Mouse (Mus musculus): ENCODE results near the gene Olfr1253. TPM values are rescaled to one million over a fixed set of nuclear protein-coding genes. Genes with fewer than 3 reads are reported as not detected.

The Olfr1253 gene
- not detected in 2 replicates for polyA plus RNA-seq (2012; ENCODE audit: insufficient read depth, insufficient read length, missing spikeins)

- H3K4me1 ChIP-seq (ENCODE audit: control insufficient read depth, insufficient read depth, low read length) = no peaks in the 10 kb centered on the region
- no peak within 1 kb of the TSS for H3K4me3 ChIP-seq (ENCODE audit: insufficient read depth, low read length)
- no peak within 1 kb of the TSS for H3K27ac ChIP-seq (ENCODE audit: insufficient read depth, low read depth, low read length)
- no peak for TF ChIP-seq POLR2A (IDR thresholded peaks at IDR 0.05; ENCODE audit: borderline replicate concordance, low read depth, low read length)
- no peak for TF ChIP-seq CTCF (IDR thresholded peaks at IDR 0.05; ENCODE audit: low read depth, low read length)
These were observed at the start of gene Olfr1253 for GRCm38 (mm10) chr2:89756990-89757389. Gene Olfr1253, minus strand, starts transcription at chr2:89757090.

- TF ChIP-seq POLR2A (IDR thresholded peaks at IDR 0.05; ENCODE audit: borderline replicate concordance, low read depth, low read length) (no peak), CTCF (IDR thresholded peaks at IDR 0.05; ENCODE audit: low read depth, low read length) (no peak)
- no peak overlapping the region for H3K27ac ChIP-seq (ENCODE audit: insufficient read depth, low read depth, low read length)
- H3K4me3 ChIP-seq (ENCODE audit: insufficient read depth, low read length) = no peak overlapping the region
- no peaks in the 10 kb centered on the region for H3K4me1 ChIP-seq (ENCODE audit: control insufficient read depth, insufficient read depth, low read length)
These were observed 42.7 kb upstream of the Olfr1253 start for GRCm38 (mm10) chr2:89799583-89799982.

DNA sequence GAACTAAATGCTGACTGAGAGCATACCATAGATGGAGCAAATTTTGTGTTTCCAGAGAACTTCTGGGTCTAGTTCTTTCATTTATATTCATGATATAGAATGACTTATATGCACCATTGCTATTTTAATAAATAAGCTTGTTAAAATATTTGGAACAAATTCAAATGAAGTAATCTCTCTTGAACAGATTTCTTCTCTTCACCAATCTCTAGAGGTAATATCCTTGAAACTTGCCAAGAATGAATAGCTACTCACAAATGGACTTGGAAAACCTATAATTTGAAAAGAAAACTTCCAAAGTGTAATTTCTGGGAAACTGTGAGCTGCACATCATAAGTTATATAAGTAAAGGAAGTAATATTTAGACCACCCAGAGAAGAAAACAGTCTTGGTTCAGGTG is 36.6 kb upstream of the Olfr1253 start, which contains the start of gene Olfr1254:
Gene Olfr1254 (minus strand): TSS at position 101 of the 400 bp plus-strand sequence.
- TF ChIP-seq POLR2A (IDR thresholded peaks at IDR 0.05; ENCODE audit: borderline replicate concordance, low read depth, low read length) (no peak), CTCF (IDR thresholded peaks at IDR 0.05; ENCODE audit: low read depth, low read length) (no peak)
- Histone ChIP-seq H3K4me3 (ENCODE audit: insufficient read depth, low read length) (no peak within 1 kb of the TSS), H3K4me1 (ENCODE audit: control insufficient read depth, insufficient read depth, low read length) (no peaks in the 10 kb centered on the region), H3K27ac (ENCODE audit: insufficient read depth, low read depth, low read length) (no peak within 1 kb of the TSS)

DNA sequence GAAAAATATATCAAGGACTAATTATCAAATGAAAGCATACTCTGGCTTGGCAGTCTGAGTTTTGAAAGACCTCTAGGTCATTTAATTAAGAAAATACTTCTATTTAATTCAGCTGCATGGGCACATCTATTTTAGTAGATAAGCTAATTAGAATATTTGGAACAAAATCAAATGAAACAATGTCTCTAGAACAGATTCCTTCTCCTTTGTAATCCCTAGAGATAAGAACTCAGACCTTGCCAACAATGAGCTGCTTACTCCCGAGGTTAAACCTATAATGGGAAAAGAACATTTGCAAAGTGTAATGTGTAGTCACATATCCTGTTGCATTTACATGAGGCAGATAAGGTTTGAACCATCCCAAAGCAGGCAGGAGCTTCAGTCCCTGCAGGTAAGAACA is 32.0 kb downstream of the Olfr1253 start, which contains the start of gene Olfr1252:
Gene Olfr1252 (minus strand): TSS at position 101 of the 400 bp plus-strand sequence.
- no peak within 1 kb of the TSS for H3K4me3 ChIP-seq (ENCODE audit: insufficient read depth, low read length)
- no peak within 1 kb of the TSS for H3K27ac ChIP-seq (ENCODE audit: insufficient read depth, low read depth, low read length)
- H3K4me1 ChIP-seq (ENCODE audit: control insufficient read depth, insufficient read depth, low read length) = no peaks in the 10 kb centered on the region
- TF ChIP-seq POLR2A (IDR thresholded peaks at IDR 0.05; ENCODE audit: borderline replicate concordance, low read depth, low read length) (no peak), CTCF (IDR thresholded peaks at IDR 0.05; ENCODE audit: low read depth, low read length) (no peak)

Other genes with a start within 250 kb of the Olfr1253 start
- gene Olfr1243, start 225.6 kb downstream of the Olfr1253 start, polyA plus RNA-seq (2012; ENCODE audit: insufficient read depth, insufficient read length, missing spikeins) = not detected in 2 replicates
- not detected in 2 replicates for gene Olfr1245, start 178.6 kb downstream of the Olfr1253 start, polyA plus RNA-seq (2012; ENCODE audit: insufficient read depth, insufficient read length, missing spikeins)
- gene Olfr1246, start 163.9 kb downstream of the Olfr1253 start, polyA plus RNA-seq (2012; ENCODE audit: insufficient read depth, insufficient read length, missing spikeins) = 0.11 TPM in 1 of 2 replicates, not detected in the other
- gene Olfr1247, start 143.0 kb downstream of the Olfr1253 start, polyA plus RNA-seq (2012; ENCODE audit: insufficient read depth, insufficient read length, missing spikeins) = not detected in 2 replicates
- not detected in 2 replicates for gene Olfr1248, start 138.8 kb downstream of the Olfr1253 start, polyA plus RNA-seq (2012; ENCODE audit: insufficient read depth, insufficient read length, missing spikeins)
- gene Olfr1249, start 122.1 kb downstream of the Olfr1253 start, polyA plus RNA-seq (2012; ENCODE audit: insufficient read depth, insufficient read length, missing spikeins) = not detected in 2 replicates
- not detected in 2 replicates for gene Olfr1250, start 95.6 kb downstream of the Olfr1253 start, polyA plus RNA-seq (2012; ENCODE audit: insufficient read depth, insufficient read length, missing spikeins)
- not detected in 2 replicates for gene Olfr1251, start 85.2 kb downstream of the Olfr1253 start, polyA plus RNA-seq (2012; ENCODE audit: insufficient read depth, insufficient read length, missing spikeins)
- not detected in 2 replicates for gene Olfr1252, start 32.1 kb downstream of the Olfr1253 start, polyA plus RNA-seq (2012; ENCODE audit: insufficient read depth, insufficient read length, missing spikeins)
- 0.25 TPM in 1 of 2 replicates, not detected in the other for gene Olfr1254, start 36.5 kb upstream of the Olfr1253 start, polyA plus RNA-seq (2012; ENCODE audit: insufficient read depth, insufficient read length, missing spikeins)
- not detected in 2 replicates for gene Olfr1255, start 55.0 kb upstream of the Olfr1253 start, polyA plus RNA-seq (2012; ENCODE audit: insufficient read depth, insufficient read length, missing spikeins)
- gene Olfr1256, start 84.5 kb upstream of the Olfr1253 start, polyA plus RNA-seq (2012; ENCODE audit: insufficient read depth, insufficient read length, missing spikeins) = not detected in 2 replicates
- gene Olfr48, start 91.1 kb upstream of the Olfr1253 start, polyA plus RNA-seq (2012; ENCODE audit: insufficient read depth, insufficient read length, missing spikeins) = not detected in 2 replicates
- not detected in 2 replicates for gene Olfr1257, start 121.3 kb upstream of the Olfr1253 start, polyA plus RNA-seq (2012; ENCODE audit: insufficient read depth, insufficient read length, missing spikeins)
- gene Olfr1258, start 170.2 kb upstream of the Olfr1253 start, polyA plus RNA-seq (2012; ENCODE audit: insufficient read depth, insufficient read length, missing spikeins) = not detected in 2 replicates
- not detected in 2 replicates for gene Olfr1259, start 191.6 kb upstream of the Olfr1253 start, polyA plus RNA-seq (2012; ENCODE audit: insufficient read depth, insufficient read length, missing spikeins)
- not detected in 2 replicates for gene Olfr1260, start 217.2 kb upstream of the Olfr1253 start, polyA plus RNA-seq (2012; ENCODE audit: insufficient read depth, insufficient read length, missing spikeins)
- gene Olfr1261, start 234.1 kb upstream of the Olfr1253 start, polyA plus RNA-seq (2012; ENCODE audit: insufficient read depth, insufficient read length, missing spikeins) = not detected in 2 replicates
- gene Olfr1262, start 243.1 kb upstream of the Olfr1253 start, polyA plus RNA-seq (2012; ENCODE audit: insufficient read depth, insufficient read length, missing spikeins) = not detected in 2 replicates

All from bone marrow macrophage, adult 2 months (primary cell).